Mouse (Mus musculus): ENCODE measurements around the gene 2300002M23Rik. TPM values are rescaled to one million over a fixed set of nuclear protein-coding genes. Genes with fewer than 3 reads are reported as not detected.

The 2300002M23Rik gene
- total RNA-seq, 4 experiments from 2014 or later: not detected

DNA sequence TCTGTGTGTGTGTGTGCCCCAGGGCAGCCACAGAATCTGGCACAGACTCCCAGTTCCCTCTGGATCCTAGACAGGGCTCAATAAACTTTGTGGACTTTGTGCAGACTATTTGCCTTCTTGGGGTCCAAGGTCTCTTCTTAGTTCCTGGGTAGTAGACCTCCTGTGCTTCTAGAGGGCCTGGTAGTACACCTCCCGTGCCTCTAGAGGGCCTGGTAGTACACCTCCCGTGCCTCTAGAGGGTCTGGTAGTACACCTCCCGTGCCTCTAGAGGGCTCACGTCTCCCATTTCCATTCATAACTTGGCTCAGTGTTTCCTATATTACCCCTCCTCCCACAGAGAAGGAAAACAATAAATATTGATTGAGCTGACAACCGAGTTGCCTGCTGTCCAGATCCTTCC is 10.4 kb upstream of the 2300002M23Rik start:
- DNase-seq: no peak

DNA sequence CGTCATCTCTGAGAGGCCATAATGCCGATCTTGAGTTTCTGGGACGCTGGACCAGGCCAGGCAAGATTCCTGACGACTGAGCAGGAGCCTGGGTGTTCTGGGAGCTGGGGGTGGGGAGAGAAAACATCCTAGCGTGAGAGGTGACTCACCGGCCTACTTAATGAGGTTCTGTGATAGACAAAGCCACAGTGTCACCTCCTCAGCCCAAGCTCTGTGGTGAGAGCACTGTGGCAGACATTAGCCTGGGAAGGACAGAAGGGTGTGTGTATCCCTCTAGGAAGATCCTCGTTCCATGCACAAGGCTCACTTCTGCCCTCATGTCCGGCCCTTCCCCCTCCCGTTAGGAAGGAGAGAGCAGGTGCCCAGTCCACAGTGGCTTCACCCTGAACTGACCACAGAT is 9.9 kb upstream of the 2300002M23Rik start:
- no peak for DNase-seq

DNA sequence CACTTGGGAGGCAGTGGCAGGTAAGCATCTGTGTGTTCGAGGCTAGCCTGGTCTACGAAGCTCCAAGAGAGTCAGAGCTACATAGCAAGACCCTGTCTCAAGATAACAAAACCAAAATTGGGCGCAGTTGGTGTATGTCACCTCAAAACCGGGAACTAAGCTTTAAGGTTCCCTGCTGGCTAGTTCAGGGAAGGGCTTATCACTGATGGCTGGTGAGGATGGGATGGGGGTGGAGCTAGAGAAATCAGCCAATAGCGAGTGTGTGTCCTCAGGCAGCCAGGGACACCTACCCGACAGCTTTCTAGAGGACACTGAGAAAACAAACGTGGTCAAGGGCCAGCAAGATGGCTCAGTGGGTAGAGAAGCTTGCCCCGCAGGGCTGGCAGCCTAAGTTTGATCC is 9.0 kb upstream of the 2300002M23Rik start:
- DNase-seq: no peak

DNA sequence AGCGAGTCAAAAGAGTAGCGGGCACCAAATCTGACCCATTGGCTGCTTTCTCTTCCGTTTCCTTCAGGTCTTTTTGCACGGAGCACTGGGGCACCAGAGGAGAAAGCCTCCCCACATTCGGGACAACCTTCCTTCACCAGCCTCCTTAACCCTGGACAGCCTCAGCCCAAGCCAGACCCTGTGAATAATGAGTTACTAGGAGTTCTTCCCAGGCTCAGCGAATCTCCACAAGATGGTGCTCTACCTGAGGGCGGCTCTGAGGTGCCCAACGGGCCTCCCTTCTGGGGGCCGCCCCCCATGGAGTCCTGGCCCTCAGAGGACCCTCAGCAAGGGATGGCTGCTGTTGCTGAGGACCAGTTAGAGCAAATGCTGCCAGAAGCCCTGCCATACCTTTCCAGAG is 517 bp downstream of the 2300002M23Rik start:
- DNase-seq: no peak

DNA sequence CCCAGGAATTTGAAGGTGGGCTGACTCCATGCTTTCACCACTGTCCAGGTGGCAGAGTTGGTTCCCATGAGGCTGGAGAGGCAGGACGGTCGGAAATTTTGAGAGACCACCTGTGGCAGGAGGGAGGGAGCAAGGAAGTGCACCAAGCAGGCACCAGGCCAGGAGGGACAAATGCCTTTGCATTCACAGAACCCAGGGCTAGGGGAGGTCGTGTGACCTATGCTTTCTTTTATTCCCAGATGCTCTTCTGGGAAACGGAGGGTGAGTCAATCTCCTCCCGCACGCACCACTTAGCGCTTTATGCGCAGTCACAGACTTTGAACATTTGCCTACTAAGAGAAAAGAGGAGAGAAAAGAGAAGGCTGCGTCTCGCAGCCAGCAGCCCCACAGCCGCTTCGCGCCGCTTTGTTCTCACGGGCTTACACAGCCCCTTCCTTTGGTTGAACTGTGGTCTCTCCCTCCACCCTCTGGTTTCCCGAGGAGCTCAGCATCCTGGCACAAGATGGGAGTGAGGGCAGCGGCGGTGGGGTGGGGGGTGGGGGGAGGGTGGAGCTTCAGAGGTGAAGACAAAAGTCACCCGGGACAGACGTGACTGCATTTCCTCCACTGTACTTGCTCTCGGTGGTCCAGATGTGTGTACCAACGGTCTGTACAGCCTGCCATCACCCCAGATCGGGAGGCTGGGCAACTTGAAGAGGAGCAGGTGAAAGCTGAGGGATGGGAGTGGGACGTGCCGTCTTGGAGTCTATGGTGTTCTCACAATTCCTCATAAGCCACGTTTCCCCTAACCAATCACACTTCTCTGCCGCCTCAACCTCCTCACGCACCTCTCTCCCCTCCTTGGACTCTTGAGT is 2.1 kb downstream of the 2300002M23Rik start:
- DNase-seq: no peak

DNA sequence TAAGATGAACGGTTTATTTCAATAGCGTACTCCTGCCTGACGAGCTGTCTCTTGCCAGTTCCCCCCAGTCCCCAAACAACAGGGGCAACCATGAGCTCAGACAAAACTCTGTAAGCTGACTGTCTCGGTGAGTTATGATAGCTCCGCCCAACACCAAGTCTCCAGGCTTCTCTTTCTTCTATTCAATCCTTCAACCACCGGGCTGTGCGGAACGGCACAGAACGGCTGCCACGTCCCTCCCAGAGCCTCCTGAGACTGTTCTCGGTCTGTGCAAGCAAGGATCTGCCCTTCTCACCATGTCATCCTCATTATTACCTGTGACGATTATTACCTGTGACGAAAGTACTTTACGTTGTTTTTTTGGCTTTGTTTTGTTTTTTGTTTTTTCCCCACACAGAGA is 3.6 kb downstream of the 2300002M23Rik start:
- no peak for DNase-seq

DNA sequence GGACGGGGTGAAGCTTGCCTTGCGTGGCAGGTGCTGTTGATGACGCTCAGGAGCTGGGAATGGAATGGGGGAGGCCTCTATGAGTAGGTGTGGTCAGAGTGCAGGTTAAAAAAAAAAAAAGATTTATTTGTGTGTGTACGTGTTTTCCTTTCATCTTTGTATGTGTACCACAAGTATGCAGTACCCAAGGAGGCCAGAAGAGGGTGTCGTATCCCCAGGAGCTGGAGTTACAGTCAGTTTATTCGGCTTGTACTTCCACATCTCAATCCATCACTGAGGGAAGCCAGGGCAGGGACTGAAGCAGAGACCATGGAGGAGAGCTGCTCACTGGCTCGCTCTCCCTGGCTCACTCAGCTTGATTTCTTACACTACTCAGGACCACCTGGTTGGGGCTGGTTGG is 4.2 kb downstream of the 2300002M23Rik start:
- no peak for DNase-seq

DNA sequence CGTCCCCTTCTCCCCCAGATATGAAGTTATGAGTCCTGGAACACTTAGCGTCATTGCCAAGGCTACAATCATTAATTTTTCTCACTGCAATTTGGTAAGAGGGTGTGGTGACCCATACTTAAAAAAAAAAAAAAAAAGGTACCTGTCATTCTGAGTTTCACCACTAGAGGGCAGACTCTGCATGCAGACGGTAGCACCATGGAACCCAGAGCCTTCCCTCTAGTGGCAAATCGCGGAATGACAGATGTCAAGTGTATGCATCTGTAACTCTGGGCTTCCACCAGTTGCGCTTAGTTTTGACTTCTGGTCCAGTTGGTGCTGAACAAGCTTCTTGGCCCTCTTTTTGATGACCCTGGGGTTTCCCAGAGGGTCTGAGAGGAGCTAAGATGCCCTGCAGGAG is 11.0 kb downstream of the 2300002M23Rik start:
- peak; percentile 33 for DNase-seq

DNA sequence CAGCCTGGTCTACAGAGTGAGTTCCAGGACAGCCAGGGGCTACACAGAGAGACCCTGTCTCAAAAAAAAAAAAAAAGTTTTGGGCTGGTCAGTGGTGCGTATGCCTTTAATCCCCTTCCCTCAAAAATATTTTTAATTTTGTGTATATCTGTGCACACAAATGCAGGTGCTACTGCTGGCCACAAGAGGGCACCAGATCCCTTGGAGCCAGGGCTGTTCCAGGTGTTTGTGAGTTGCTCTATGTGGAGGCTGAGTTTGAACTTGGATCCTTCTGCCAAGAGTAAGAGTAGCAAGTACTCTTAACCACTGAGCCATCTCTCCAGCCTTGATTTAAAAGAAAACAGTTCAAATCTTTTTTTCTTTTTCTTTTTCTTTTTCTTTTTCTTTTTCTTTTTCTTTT is 15.7 kb downstream of the 2300002M23Rik start:
- no peak for DNase-seq

DNA sequence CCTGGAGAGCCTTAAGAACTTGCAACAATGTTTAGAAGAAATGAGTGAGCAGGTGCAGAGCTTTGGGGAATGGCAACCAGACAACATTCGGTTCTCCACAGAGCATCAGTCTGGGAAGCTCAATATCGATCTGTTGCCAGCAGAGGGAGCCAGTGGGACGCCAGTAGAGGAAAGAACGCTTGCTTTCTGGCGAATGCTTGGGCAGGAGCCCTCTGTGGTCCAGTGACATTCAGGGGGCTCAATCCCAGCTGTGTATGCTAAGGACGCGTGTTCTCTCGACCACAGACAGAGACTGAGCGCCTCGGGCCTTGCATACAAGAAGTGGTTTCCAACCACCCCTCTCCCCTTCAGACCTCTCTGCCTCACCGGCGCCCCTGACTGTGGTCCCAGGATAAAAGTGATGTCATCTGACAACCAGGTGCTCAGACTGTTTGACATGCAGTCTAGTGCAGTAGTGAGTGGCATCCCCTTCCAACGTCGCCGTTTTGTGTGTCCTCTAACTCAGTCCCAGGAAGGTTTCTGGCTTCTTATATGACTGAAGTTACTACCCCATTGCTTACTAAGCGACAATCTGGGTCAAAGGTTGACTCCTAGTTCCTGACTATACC is 17.2 kb downstream of the 2300002M23Rik start:
- DNase-seq: peak; percentile 38

DNA sequence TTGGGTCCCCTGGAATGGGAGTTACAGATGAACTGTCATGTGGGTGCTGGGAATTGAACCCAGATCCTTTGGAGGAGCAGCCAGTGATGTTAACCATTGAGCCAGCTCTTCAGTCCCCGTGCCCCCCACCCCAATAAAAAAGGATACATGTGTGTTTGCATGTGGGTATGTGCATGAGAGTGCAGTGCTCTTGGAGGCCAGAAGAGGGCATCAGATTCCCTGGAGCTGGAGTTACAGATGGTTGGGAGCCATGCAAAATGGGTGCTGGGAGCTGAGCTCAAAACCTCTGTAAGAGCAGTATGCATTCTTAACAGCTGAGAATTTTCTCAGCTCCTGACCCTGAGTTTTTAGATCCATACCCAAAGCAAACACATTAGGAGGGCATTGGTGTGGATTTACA is 20.0 kb downstream of the 2300002M23Rik start:
- DNase-seq: no peak

DNA sequence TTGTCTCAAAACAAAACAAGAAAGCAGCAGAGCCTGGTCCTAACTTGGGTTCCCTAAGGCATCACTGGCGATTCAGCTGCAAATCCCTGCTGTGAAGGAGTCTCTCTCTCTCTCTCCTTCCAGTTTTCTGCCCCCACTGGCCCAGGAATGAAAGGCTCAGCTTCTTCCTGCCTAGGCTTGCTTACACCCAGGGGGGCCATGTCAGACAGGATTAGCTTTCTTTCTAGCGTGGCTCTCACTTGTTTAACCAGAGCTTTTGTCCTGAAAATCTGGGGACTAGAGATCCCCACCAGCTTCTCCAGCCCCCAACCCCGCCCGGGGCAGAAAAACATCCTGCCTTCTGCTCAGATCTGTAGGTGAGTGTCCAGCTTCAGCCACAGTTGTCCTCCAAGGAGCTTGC is 21.1 kb downstream of the 2300002M23Rik start:
- DNase-seq: no peak

DNA sequence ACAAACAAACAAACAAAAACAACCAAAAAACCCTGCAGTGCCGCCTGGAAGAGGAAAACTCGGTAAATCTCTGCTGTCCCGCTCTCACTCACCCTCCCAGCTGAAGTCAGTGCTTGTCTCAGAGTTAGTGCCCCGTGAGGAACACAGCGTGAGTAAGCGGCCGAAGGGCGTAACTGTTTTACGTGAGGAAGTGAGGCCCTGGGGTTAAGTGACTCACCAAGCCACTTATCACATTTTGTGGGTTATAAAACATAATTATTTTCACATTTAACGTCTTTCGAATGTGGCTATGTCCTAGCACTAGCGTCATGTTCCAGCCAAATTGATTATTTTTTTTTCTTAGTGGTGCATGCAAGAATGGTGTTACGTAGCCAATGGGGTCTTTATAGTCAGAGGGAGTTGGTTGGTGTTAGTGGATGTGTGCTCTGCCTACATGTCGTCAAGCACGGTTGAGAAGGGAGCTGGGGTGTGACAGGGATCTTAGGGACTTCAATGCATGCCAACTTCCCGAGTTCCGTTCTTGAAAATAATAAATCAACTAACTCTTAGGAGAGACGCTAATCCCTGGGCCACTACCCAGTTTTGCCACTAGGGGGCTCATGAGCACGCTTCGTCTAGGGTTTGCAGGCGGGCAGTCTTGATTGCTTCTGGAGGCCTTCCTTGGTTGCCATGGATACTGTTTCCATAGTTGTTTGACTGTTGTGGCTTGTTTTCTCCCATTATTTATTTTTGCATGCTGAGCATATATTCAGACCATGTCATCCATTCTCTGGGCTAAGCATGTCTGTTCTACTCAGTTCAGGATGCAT is 23.4 kb downstream of the 2300002M23Rik start:
- DNase-seq: peak; percentile 56

DNA sequence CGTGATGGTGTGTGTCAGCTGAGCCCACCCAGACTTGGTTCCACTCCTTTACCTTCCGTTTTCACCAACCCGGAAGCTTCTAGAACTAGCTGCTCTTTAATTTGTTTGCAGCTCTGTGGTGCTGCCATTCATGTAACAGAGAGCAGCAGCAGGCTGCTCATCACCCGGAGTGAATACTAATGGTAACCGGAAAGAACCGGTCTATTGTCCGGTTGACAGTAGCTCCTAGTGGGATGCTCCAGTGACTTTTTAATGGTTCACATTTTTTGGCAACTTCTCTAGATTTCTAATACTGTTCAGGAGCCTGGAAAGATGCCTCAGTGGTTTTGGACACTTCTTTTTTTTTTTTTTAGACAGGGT is 23.9 kb downstream of the 2300002M23Rik start:
- no peak for DNase-seq

DNA sequence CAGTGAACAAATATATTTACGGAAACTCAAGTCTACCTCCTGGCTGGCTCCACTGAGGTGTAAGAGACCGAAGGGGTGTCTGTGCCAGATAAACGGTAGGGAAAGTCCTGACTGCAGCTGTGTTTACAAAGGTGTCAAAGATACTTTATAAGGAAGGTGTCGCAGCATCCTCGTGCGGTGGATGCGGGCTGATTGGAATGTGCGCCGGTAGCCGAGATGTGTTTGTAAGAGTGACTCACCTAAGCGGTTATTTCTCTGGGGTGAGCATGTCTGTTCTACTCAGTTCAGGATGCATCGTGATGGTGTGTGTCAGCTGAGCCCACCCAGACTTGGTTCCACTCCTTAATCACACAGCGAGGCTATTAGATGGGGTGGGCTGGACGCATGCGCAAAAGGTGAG is 24.5 kb downstream of the 2300002M23Rik start:
- DNase-seq: no peak

DNA sequence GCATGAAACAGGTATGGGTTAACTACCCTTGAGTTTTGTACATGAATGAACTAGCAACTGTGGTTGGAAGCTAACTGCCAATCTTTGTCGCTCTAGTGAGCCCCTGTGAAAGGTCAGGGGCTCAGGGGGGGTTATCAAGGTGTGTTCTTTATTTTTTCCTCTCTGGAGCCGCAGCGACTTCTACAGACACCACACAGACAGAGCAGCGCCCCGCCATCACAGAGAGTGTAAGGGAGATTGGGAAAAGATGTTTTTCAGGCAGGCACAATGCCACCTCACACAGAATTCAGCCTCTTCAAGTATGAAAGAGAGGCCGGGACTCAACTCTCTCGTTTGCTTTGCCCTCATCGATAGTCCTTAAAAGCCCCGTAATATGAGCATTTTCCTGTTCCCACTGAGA is 24.9 kb downstream of the 2300002M23Rik start:
- no peak for DNase-seq

DNA sequence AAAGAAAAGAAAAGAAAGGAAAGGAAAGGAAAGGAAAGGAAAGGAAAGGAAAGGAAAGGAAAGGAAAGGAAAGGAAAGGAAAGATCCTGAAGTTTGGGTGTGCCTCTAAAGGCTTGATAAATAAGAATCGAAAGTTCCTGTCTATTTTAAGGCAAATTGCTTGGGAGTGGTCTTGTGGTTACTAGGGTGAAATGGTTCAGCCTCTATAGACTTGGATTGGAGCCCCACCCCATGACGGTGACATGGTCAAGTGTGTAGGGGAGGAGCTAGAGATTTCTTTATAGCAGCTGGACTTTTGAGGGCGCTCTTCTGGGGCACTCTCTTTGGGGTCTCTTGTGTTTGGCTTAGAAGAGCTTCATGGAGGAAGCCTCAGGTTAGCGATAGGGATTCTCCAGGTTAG is 26.5 kb downstream of the 2300002M23Rik start:
- DNase-seq: no peak

DNA sequence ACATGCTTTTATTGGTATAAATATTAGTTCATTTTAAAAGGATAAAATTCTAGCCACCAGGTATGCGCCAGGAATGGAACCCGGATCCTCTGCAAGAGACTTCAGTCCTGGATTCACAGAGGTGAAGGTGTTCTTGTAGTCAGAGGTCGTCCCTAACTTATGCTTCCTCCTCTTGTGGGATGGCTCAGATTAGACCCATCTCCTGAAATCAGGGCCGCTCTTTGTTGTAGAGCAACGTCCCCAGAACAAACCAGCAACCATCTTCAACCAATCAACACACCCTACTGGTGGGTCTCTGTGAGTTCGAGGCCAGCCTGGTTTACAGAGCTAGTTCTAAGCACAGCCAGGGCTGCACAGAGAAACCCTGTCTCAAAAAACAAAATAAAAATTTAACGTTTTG is 27.2 kb downstream of the 2300002M23Rik start:
- DNase-seq: no peak

DNA sequence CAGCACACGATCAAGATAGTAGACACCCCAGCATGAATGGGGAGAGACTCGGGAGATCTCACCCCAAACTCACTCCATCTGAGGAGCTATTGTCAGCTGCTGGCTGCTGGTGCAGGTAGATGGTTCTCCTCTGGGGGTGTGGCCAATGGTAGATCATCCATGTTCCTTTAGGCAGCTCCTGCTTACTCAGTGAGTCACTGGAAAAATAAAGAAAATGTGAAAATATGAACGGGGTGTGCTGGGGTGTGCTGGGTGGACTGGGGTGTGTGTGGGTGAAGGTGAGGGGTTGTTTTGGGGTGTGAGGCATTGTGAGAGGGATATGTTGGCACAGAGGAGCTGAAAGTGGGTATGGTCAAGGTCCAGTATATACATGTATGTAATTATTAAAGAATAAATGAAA is 30.1 kb downstream of the 2300002M23Rik start:
- DNase-seq: no peak

DNA sequence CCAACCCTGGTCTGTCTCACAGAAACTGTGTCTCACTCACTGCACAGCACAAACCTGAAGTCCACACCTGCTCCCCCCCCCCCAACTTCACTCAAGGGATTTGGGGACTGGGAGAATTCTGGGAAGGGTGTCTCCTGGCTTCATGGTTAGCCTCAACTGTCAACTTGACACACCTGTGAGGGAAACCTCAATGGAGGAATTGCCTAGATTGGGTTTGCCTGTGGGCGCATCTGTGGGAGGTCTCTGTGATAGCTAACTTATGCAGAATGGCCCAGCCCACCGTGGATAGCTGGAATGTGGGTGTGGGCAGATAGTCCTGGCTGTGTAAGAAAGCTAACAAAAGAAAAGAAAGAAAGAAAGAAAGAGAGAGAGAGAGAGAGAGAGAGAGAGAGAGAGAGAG is 34.0 kb downstream of the 2300002M23Rik start, which contains the start of gene Sfta2:
Sfta2 (plus strand) TSS at position 301 of the 400 bp plus-strand sequence.
- DNase-seq: no peak

DNA sequence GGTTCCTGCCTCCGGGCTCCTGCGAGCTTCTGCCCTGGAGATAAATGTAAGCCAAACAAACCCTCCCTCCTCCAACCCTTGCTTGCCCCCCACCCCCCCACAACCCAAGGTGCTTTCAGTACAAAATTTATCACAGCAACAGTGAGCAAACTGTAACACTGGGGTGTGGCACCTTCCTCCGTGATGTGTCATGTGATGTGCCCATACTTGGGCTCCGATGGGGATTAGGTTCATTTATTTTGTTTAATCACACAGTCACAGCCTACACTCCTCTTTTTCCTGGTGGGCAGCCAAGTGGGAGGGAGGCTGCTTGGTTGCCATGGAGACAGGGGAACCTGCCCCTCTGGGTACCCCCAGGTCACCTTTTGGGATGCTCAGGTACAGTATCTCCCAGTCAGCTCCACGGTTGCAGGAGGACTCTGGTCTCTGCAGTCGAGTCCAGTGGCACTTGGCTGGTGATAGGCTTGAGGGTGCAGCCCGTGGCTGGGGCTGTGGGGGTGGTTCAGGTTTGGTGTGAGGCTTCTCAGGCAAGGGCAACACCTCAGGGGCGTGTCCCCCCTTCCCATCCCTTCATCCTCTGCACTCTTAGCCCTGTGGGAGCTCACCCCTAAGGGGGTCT is 34.6 kb downstream of the 2300002M23Rik start:
- no peak for DNase-seq

DNA sequence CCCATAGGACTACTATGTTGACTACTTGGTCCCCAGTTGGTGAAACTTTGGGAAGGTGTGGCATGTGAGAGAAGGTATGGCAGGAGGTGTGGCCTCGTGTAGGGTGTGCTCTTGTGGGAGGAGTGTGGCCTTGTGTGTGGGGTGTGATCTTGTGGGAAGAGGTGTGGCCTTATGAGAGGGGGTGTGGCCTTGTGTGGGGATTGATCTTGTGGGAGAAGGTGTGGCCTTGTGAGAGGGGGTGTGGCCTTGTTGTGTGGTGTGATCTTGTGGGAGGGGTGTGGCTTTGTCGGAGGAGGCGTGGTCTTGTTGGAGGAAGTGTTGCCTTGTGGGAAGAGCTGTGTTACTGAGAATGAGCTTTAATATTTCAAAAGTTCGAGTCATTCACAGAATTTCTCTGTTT is 49.9 kb downstream of the 2300002M23Rik start:
- DNase-seq: no peak

Data from adrenal gland, adult 8-10 months (tissue).